Mouse (Mus musculus) CD4-positive, CD25-positive, alpha-beta regulatory T cell, adult 2 months (primary cell): ENCODE results near the gene Lin54.
"Not testable (repeated sequence)": the region's sequence is repeated elsewhere in the genome, so short reads cannot be mapped to it uniquely, and the experiment has no call there.

Experiments used
- DNase-seq: peaks from one replicate; pipeline ENCODE4 v3.0.0-alpha.2; 2012; ENCODE audit warnings: low read depth, low spot score

The Lin54 gene

GRCm38 (mm10) chr5:100489340-100489739 is 11.1 kb downstream of the Lin54 start:
- DNase-seq: no peak

DNA sequence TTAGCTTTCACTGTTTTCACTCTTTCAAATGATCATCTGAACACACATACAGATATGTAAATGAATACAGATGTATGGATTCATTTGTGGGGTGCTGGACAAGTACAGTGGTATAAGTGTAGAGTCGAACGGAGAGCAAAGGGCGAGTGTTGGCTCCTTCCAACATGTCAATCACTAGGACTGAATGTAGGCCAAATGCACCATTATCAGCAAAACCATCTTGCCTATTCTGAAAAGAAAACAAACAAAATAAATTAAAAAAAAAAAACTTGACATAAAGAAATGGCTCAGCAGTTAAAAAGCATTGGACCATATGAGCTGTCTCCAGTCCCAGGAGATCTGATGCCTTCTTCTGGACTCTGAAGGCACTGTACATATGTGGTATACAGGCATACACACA is 12.2 kb downstream of the Lin54 start:
- no peak for DNase-seq

DNA sequence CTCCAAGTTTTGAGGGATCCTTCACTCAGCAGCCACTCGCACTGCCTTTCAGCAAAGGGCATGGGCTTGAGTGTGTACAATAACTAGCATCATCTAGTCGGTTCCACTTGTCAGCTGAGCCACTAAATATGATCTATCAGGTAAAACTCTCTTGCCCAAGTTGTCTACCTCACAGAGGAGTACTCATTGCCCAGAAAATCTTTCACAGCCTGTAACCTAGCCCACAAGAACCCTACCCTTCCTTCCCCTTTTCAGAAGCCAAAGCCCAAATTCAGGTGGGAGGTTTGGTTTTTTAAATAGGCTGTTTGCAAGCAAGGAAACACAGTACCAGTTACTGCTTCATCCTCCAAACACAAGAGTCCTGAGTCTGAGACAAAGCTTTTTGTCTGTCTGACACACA is 13.3 kb downstream of the Lin54 start:
- no peak for DNase-seq

DNA sequence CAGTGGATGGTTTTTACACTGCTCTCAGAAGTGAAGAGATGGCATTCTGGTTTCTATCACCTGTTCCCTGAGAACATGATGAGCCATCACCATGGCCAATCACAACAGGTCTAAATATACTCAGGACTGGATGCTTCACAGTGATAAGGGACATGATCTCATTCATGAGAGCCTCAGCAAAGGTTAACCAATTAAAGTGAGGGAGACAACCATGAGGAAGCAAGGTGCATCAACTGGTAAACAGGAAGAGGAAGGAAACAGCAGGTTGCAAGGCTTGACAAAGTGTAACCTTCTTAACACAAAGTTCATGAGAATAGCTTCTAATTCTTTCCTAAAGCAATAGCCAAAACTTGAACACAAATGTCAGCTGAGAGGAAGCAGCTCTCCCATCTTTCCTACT is 16.9 kb downstream of the Lin54 start:
- DNase-seq: no peak

- no peak for DNase-seq
Measured at GRCm38 (mm10) chr5:100477604-100478003, 22.8 kb downstream of the Lin54 start.

- DNase-seq: peak; percentile 33
Measured at GRCm38 (mm10) chr5:100476328-100476727, 24.1 kb downstream of the Lin54 start.

- no peak for DNase-seq
Measured at GRCm38 (mm10) chr5:100467336-100467735, 33.1 kb downstream of the Lin54 start.

DNA sequence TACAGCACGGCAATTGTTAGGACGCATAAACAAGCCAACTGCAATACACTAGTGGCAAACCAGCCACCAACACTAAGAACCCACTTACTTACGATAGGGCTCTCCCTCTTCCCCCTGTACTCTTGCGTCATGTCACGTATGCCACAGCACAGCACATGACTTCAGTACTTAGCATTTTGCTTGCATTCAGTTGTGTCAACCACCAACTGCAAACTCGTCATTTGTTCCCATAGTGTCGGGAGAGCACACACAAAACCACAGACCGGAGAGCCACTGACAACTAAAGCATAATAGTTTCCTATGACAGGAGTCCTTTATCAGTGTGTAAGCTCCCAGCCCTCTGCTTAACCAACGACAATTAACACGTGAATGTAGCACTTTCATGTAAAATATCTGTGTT is 33.8 kb downstream of the Lin54 start:
- DNase-seq: peak; percentile 61

GRCm38 (mm10) chr5:100462374-100462773 is 38.1 kb downstream of the Lin54 start:
- no peak for DNase-seq

- DNase-seq: no peak
Measured at GRCm38 (mm10) chr5:100461526-100461925, 38.9 kb downstream of the Lin54 start.

GRCm38 (mm10) chr5:100459468-100459867 is 41.0 kb downstream of the Lin54 start:
- DNase-seq: no peak

DNA sequence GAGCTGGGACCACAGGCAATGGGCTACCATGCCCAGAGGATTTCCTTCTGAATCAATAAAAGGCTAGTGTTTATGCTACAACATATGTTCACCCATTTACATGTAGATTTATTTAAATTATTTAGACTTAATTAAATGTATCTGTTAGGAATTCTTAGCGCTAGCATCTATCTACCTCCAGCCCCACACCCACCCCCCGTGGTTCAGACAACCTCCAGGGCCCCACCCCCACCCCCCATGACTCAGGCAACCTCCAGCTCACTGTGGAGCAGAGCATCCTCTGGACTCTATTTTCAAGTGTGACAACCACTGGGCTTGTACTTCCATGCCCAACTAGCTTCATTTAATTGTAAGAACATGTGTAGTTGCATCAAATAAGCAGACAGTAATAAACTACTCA is 48.6 kb downstream of the Lin54 start:
- DNase-seq: no peak

DNA sequence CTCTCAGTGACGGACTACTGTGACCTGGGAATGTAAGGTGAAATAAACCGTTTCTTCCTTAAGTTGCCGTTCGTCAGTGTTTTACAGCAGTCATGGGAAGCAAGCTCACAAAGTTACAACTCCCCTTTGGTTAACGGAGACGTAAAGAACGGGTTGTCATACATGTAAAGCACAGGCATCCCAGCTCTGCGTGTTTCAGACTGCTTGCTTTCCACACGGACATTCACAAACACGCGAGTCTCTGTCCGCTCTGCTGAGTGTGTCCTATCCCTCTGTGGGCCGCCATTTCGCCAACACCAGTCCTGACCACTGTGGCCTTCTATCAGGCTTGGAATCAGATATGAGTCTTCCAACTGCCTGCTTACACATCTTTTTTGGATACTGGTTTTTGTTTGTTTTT is 61.6 kb downstream of the Lin54 start:
- DNase-seq: no peak

- no peak for DNase-seq
Measured at GRCm38 (mm10) chr5:100437917-100438316, 62.5 kb downstream of the Lin54 start.

- peak; percentile 16 for DNase-seq
Measured at GRCm38 (mm10) chr5:100437086-100437485, 63.4 kb downstream of the Lin54 start.

GRCm38 (mm10) chr5:100430966-100431365 is 69.5 kb downstream of the Lin54 start:
- no peak for DNase-seq

DNA sequence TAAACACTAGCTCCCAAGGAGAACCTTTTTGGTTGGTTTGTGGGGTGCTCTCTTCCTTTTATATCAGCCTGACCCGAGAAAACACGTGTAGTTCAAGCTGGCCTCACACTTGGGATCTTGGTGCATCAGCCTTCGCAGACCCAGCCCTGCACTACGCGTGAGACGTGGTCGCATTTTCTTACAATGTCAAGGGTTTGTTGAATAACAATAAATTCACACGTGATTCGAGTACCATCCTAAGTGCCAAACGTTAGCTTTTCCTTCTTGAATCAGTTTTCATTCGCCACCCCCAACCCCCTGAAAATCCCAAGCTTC is 70.4 kb downstream of the Lin54 start:
- no peak for DNase-seq

GRCm38 (mm10) chr5:100429344-100430075 is 70.9 kb downstream of the Lin54 start:
- DNase-seq: peak; percentile 95

GRCm38 (mm10) chr5:100428734-100429343 is 71.6 kb downstream of the Lin54 start:
- DNase-seq: no peak

DNA sequence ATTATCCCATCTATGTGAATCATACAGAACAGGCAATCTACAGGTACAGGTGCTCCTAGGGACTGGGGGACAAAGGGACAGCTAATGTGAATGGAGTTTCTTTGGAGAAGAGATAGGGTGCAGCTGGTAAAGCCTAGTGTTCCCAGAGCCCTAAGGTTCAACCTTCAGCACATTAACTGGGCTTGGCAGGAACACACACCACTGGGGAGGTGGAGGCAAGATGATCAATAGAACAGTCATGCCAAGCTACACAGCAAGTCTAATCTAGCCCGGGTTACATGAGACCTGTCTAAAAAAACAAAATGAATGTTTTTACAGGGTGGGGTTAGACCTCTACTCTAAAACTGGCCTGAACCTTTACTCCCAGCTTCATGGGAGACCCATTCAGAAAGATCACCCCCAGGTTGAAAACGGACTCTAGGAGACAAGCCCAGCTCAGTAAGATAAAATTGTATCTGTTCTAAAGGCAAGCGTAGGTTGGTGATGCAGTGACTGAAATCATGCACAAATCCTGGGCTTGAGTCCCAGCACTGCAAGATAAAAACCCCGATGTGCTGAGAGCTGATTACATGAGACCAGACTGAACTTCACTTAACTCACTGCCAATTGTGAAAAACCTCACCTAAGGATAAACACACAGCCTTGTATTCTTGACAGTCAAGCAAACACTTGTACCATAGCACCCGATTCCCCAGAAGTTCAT is 72.3 kb downstream of the Lin54 start:
- DNase-seq: peak; percentile 11

DNA sequence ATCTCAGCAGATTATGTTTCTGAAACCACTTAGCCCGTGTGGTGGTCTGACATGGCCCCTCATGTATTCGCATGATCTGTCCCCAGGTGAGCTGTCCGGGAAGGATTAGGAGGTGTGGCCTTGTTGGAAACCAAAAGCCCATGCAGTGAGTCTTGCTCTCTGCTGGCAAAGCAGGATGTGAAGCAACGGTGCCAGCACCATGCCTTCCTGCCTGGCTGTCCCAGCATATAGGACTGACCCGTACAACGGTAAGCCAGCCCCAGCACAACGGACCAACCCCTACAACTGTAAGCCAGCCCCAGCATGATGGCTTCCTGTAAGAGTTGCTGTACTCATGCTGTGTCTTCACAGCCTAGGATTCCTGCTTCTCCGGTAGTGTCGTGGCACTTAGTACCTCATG is 73.2 kb downstream of the Lin54 start:
- no peak for DNase-seq

- DNase-seq: not testable (repeated sequence)
Measured at GRCm38 (mm10) chr5:100425823-100426222, 74.6 kb downstream of the Lin54 start.

GRCm38 (mm10) chr5:100424252-100424651 is 76.2 kb downstream of the Lin54 start:
- DNase-seq: no peak
